Mouse (Mus musculus): ENCODE results near the gene Apopt1. TPM values are rescaled to one million over a fixed set of nuclear protein-coding genes. Genes with fewer than 3 reads are reported as not detected.
A peak's percentile ranks its signal among the peaks of the same experiment; 100 is the strongest.

Gene Apopt1
- polyA plus RNA-seq, 1 experiment, result 29.9 TPM

- no peak for TF ChIP-seq USF1 (IDR thresholded peaks at IDR 0.05; ENCODE audit: low read depth)
- TF ChIP-seq FOSL1 (IDR thresholded peaks at IDR 0.05; ENCODE audit: insufficient read depth, low read length, poor library complexity, severe bottlenecking), result no peak
- TF ChIP-seq MAX (IDR thresholded peaks at IDR 0.05), result no peak
- no peak for TF ChIP-seq MYOD1 (IDR thresholded peaks at IDR 0.05; ENCODE audit: control insufficient read depth, insufficient read length, low read depth)
- TF ChIP-seq CTCF (IDR thresholded peaks at IDR 0.05; ENCODE audit: control insufficient read depth, insufficient read depth, insufficient read length), result no peak
- TF ChIP-seq CEBPB (IDR thresholded peaks at IDR 0.05; ENCODE audit: low read depth), result no peak
- no peak for TF ChIP-seq MYOG (IDR thresholded peaks at IDR 0.05; ENCODE audit: control insufficient read depth, extremely low read depth, insufficient read length)
- no peaks in the 10 kb centered on the region for H3K36me3 ChIP-seq (ENCODE audit: control insufficient read depth, insufficient read depth)
- no peak overlapping the region for H3ac ChIP-seq (ENCODE audit: control insufficient read depth, insufficient read length, low read depth)
- no peaks in the 10 kb centered on the region for H3K79me3 ChIP-seq (ENCODE audit: low read depth)
- H3K4me3 ChIP-seq (ENCODE audit: insufficient read depth, poor library complexity, severe bottlenecking), result no peak overlapping the region
- H3K27me3 ChIP-seq (ENCODE audit: control insufficient read depth, insufficient read depth, insufficient read length), result no peaks in the 10 kb centered on the region
- H3K79me2 ChIP-seq (ENCODE audit: control insufficient read depth, insufficient read depth), result no peaks in the 10 kb centered on the region
These were observed 24.3 kb downstream of the Apopt1 start for GRCm38 (mm10) chr12:111737370-111737769.

- Histone ChIP-seq H3ac (ENCODE audit: control insufficient read depth, insufficient read length, low read depth) (no peak overlapping the region), H3K79me2 (ENCODE audit: control insufficient read depth, insufficient read depth) (no peaks in the 10 kb centered on the region), H3K36me3 (ENCODE audit: control insufficient read depth, insufficient read depth) (no peaks in the 10 kb centered on the region), H3K79me3 (ENCODE audit: low read depth) (no peaks in the 10 kb centered on the region), H3K4me3 (ENCODE audit: insufficient read depth, poor library complexity, severe bottlenecking) (no peak overlapping the region), H3K27me3 (ENCODE audit: control insufficient read depth, insufficient read depth, insufficient read length) (no peaks in the 10 kb centered on the region)
- TF ChIP-seq MYOD1 (IDR thresholded peaks at IDR 0.05; ENCODE audit: control insufficient read depth, insufficient read length, low read depth) (no peak), CTCF (IDR thresholded peaks at IDR 0.05; ENCODE audit: control insufficient read depth, insufficient read depth, insufficient read length) (peak; percentile 35), MAX (IDR thresholded peaks at IDR 0.05) (no peak), USF1 (IDR thresholded peaks at IDR 0.05; ENCODE audit: low read depth) (peak; percentile 77)
These were observed 25.7 kb downstream of the Apopt1 start for GRCm38 (mm10) chr12:111738754-111739153.

GRCm38 (mm10) chr12:111741338-111741737, 28.3 kb downstream of the Apopt1 start:
- Histone ChIP-seq H3K79me2 (ENCODE audit: control insufficient read depth, insufficient read depth) (no peaks in the 10 kb centered on the region), H3K27me3 (ENCODE audit: control insufficient read depth, insufficient read depth, insufficient read length) (no peaks in the 10 kb centered on the region), H3K4me3 (ENCODE audit: insufficient read depth, poor library complexity, severe bottlenecking) (no peak overlapping the region), H3K79me3 (ENCODE audit: low read depth) (no peaks in the 10 kb centered on the region), H3K36me3 (ENCODE audit: control insufficient read depth, insufficient read depth) (no peaks in the 10 kb centered on the region), H3ac (ENCODE audit: control insufficient read depth, insufficient read length, low read depth) (no peak overlapping the region)
- TF ChIP-seq FOSL1 (IDR thresholded peaks at IDR 0.05; ENCODE audit: insufficient read depth, low read length, poor library complexity, severe bottlenecking) (no peak), USF1 (IDR thresholded peaks at IDR 0.05; ENCODE audit: low read depth) (no peak)

GRCm38 (mm10) chr12:111743419-111743818, 30.4 kb downstream of the Apopt1 start:
- no peak overlapping the region for H3K4me3 ChIP-seq (ENCODE audit: insufficient read depth, poor library complexity, severe bottlenecking)
- no peak overlapping the region for H3ac ChIP-seq (ENCODE audit: control insufficient read depth, insufficient read length, low read depth)
- H3K27me3 ChIP-seq (ENCODE audit: control insufficient read depth, insufficient read depth, insufficient read length), result no peaks in the 10 kb centered on the region
- no peaks in the 10 kb centered on the region for H3K79me3 ChIP-seq (ENCODE audit: low read depth)
- no peaks in the 10 kb centered on the region for H3K79me2 ChIP-seq (ENCODE audit: control insufficient read depth, insufficient read depth)
- TF ChIP-seq MYOD1 (IDR thresholded peaks at IDR 0.05; ENCODE audit: control insufficient read depth, insufficient read length, low read depth), result no peak
- peak; percentile 74 for TF ChIP-seq USF1 (IDR thresholded peaks at IDR 0.05; ENCODE audit: low read depth)
- no peak for TF ChIP-seq MYOG (IDR thresholded peaks at IDR 0.05; ENCODE audit: control insufficient read depth, extremely low read depth, insufficient read length)
- no peak for TF ChIP-seq FOSL1 (IDR thresholded peaks at IDR 0.05; ENCODE audit: insufficient read depth, low read length, poor library complexity, severe bottlenecking)
- H3K36me3 ChIP-seq (ENCODE audit: control insufficient read depth, insufficient read depth), result no peaks in the 10 kb centered on the region

GRCm38 (mm10) chr12:111743981-111744423, 30.9 kb downstream of the Apopt1 start:
- TF ChIP-seq FOSL1 (IDR thresholded peaks at IDR 0.05; ENCODE audit: insufficient read depth, low read length, poor library complexity, severe bottlenecking), result no peak
- no peak for TF ChIP-seq MAX (IDR thresholded peaks at IDR 0.05)
- no peak for TF ChIP-seq CTCF (IDR thresholded peaks at IDR 0.05; ENCODE audit: control insufficient read depth, insufficient read depth, insufficient read length)
- Histone ChIP-seq H3K79me2 (ENCODE audit: control insufficient read depth, insufficient read depth) (no peaks in the 10 kb centered on the region), H3K79me3 (ENCODE audit: low read depth) (no peaks in the 10 kb centered on the region), H3K27me3 (ENCODE audit: control insufficient read depth, insufficient read depth, insufficient read length) (no peaks in the 10 kb centered on the region), H3ac (ENCODE audit: control insufficient read depth, insufficient read length, low read depth) (no peak overlapping the region), H3K4me3 (ENCODE audit: insufficient read depth, poor library complexity, severe bottlenecking) (no peak overlapping the region), H3K36me3 (ENCODE audit: control insufficient read depth, insufficient read depth) (no peaks in the 10 kb centered on the region)

- H3K79me2 ChIP-seq (ENCODE audit: control insufficient read depth, insufficient read depth), result no peaks in the 10 kb centered on the region
- no peaks in the 10 kb centered on the region for H3K27me3 ChIP-seq (ENCODE audit: control insufficient read depth, insufficient read depth, insufficient read length)
- H3K4me3 ChIP-seq (ENCODE audit: insufficient read depth, poor library complexity, severe bottlenecking), result no peak overlapping the region
- no peaks in the 10 kb centered on the region for H3K36me3 ChIP-seq (ENCODE audit: control insufficient read depth, insufficient read depth)
- H3K79me3 ChIP-seq (ENCODE audit: low read depth), result no peaks in the 10 kb centered on the region
- TF ChIP-seq MAX (IDR thresholded peaks at IDR 0.05) (no peak), CTCF (IDR thresholded peaks at IDR 0.05; ENCODE audit: control insufficient read depth, insufficient read depth, insufficient read length) (no peak)
- no peak overlapping the region for H3ac ChIP-seq (ENCODE audit: control insufficient read depth, insufficient read length, low read depth)
These were observed 32.2 kb downstream of the Apopt1 start for GRCm38 (mm10) chr12:111745274-111745673.

Measured in C2C12 (cell line).